Mouse (Mus musculus) granulocyte monocyte progenitor cell, adult 5-6 weeks (primary cell): ENCODE results near the gene Mlc1. TPM values are rescaled to one million over a fixed set of nuclear protein-coding genes. Genes with fewer than 3 reads are reported as not detected.

Source experiments
- ATAC-seq: replicated peaks from 2 replicates; pipeline ENCODE4 v1.8.0; 2016; ENCODE audit warnings: mild to moderate bottlenecking, moderate TSS enrichment, inconsistent platforms; ENCODE audit not compliant: poor library complexity, severe bottlenecking
- total RNA-seq, 2 experiments: library from RNA; stranded (forward) in 1 of 2; stranded (reverse) in 1 of 2; fragments of 200-712, 200-1000 nt in 1 of 2; fragments of >200 nt in 1 of 2; fragmentation: Nextera tagmentation in 1 of 2; gene quantifications; 2 replicates each; pipeline ENCODE4 v1.2.3; 2014 to 2017

Mlc1 gene
- total RNA-seq (2014; fragmentation: Nextera tagmentation) (not detected in 2 replicates), total RNA-seq (2017) (not detected in 2 replicates)

DNA sequence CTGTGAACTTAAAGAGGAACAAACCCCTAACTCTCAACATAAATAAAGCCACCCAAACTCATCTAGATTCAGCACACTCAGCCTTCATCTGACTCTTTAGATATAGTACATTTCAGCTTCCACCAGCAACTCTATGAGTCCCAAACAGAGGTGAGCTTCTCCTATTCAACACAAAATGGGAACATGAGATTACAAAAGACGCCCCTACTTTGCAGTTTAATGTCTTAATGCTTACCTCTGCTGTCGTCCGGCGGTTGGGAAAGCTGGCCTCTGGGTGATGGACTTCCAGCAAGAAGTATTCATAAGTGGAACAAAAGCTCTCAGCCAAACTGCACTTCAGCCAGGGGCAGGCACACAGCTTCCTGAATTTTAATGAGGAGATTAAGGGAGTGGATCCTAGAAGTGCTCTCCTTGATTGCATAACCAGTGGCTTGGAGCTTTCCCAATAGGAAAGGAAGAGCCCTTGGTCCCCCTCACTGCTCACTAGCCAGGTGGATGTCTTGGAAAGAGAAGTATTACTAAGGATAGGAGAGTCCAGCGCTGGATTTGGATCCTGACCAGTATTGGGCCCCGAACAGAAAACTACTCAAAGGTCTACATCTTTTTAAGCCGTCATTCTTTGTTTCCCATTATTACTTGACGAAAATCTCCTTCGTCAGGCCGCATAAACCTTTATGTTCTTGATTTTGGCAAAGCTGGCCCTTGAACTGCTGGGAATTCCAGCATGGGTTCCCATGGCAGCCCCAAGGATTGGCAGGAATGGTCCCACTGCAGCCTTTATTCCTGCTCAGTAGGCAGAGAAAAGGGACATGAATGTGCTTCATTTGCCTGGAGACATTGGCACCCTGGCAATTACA is at the start of gene Mlc1:
Gene Mlc1 (minus strand): TSS at position 727 of the 857 bp plus-strand sequence.
- no peak for ATAC-seq

GRCm38 (mm10) chr15:89020492-89020891 is 41.7 kb upstream of the Mlc1 start:
- ATAC-seq = no peak

GRCm38 (mm10) chr15:89020085-89020484 is 41.3 kb upstream of the Mlc1 start:
- ATAC-seq = no peak

- no peak for ATAC-seq
Measured at GRCm38 (mm10) chr15:89016722-89017121, 37.9 kb upstream of the Mlc1 start.

DNA sequence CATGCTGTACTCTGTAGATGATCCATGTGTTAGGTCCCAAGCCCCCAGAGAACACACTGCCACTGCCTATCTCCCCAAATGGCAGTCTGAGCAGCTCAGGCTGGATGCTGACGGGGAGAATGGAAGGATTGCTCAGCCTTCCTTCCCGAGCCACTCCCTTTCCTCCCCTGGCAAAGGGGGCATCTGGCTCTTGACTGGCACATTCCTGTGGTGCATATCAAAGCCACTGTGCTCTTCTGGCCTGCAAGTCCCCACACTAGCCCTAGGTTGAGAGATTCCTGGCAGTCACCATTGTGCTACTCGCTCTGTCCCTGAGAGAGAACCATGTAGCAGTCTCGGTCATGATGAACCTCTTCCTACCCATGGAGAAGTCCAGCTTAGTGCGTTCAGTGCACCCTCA is 29.0 kb upstream of the Mlc1 start:
- no peak for ATAC-seq

DNA sequence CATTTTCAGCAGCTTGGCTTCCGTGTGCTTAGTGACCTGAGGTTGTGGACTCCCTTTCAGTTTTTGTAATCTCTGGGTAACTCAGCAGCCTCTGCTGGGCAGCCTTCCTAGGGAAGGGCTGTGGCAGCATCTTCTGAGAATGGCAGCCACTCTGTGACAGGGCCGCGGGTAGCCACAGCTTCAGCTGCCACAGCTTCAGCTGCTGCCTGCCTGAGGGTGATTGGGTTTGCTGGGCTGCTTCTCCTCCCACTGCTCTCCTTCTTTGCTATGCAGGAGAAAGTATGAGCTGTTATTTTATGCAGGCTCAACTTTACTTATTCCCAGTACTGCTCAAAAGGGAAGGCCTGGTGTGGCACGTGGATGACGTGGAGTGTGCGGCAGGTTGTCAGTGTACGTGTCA is 28.2 kb upstream of the Mlc1 start:
- no peak for ATAC-seq

DNA sequence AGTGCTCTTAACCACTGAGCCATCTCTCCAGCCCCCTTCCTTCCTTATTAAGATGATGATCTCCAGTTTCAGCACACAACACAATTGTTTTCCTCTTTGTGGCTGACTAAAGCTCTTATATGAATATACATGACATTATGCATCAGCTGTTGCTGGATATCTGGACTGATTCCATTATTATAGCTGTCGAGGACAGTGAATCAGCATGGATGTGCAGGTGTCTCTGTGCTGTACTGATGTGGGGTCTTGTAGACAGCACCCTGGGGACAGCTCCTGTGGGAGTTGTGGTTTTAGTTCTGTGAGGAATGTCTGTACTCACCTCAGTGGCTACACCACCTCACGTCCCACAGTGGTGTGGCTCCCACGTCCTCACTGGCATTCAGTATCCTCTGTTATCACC is 22.4 kb upstream of the Mlc1 start:
- ATAC-seq = no peak

DNA sequence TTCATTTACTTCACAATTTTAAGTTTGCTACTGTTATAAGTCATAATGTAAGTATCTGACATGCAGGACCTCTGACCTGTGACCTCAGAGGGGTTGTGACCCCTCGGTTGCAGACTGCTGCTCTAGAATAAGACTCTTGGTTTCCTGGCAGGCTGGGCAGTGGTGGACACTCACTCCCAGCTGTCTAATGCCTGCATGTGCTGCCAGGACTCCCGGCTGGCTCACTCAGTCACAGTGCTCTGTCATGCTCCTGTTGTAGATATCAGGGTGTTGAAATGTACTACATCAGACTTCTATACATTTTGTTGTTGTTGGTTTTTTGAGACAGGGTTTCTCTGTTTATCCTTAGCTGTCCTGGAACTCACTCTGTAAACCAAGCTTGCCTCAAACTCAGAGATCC is 21.6 kb upstream of the Mlc1 start:
- no peak for ATAC-seq

GRCm38 (mm10) chr15:88999124-88999523 is 20.3 kb upstream of the Mlc1 start:
- ATAC-seq = no peak

DNA sequence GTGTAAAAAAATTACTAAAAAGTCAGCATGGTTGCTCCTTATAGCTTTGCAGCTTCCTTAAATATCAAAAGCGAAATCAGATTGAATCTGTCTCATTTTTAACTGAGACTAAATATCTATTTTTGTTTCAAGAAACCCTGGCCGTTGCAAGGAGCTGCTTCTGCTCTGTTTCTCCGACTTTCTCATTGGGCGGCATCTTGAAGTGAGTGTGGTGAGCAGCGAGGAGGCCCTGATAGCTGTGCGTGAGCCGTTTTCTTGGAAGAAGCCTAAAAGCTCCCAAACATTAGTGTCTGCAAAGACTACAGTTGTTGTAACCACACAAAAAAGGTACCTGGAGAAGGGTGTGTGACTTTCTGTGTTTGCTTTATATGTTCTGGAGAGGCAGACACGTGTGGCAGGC is 19.8 kb upstream of the Mlc1 start:
- no peak for ATAC-seq

GRCm38 (mm10) chr15:88989236-88989635 is 10.4 kb upstream of the Mlc1 start:
- no peak for ATAC-seq

- ATAC-seq = no peak
Measured at GRCm38 (mm10) chr15:88982534-88983079, 3.8 kb upstream of the Mlc1 start, which contains the start of gene Mov10l1. TSS of gene Mov10l1 (plus strand) at chr15:88982909.

DNA sequence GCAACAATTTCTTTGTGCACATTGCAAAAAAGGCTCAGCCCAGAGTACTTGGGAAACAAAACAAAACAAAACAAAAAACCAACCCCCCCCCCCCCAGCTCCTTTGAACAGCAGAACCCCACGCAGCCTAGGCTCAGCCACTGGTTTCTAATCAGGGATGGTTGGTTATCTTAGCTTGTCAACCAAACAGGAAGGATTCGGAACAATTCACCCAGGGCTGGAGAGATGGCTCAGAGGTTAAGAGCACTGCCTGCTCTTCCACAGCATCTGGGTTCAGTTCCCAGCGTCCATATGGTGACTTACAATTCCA is 285 bp upstream of the Mlc1 start:
- ATAC-seq = no peak

- no peak for ATAC-seq
Measured at GRCm38 (mm10) chr15:88972300-88972699, 6.5 kb downstream of the Mlc1 start.

GRCm38 (mm10) chr15:88964070-88964578 is 14.7 kb downstream of the Mlc1 start:
- ATAC-seq = no peak

DNA sequence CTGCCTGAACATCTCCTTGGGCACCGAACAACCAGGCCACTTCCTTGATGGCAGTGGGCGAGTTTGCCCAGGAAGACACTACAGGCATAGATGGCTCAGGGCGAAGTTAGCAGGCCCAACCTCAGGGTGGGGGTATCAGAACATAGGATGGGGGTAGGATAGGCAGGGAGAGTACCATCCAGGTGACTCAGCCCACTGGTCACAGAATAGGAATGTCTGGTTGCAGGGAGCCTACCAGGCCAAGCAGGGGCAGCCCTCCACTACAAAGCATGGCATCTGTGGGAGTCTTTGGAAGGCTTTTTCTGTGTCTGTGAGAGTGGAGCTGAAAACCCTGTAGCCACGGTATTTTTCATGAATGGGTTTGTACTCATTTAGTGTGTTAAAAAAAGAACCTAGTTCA is 21.3 kb downstream of the Mlc1 start:
- ATAC-seq = no peak

GRCm38 (mm10) chr15:88955342-88955741 is 23.5 kb downstream of the Mlc1 start:
- ATAC-seq = no peak

GRCm38 (mm10) chr15:88954368-88955072 is 24.3 kb downstream of the Mlc1 start, which contains the start of gene Ttll8:
TSS of gene Ttll8 (minus strand) at chr15:88954418.
- peak; percentile 42; the same call in 1 of the 2 replicates for ATAC-seq

GRCm38 (mm10) chr15:88951246-88951645 is 27.6 kb downstream of the Mlc1 start:
- ATAC-seq = no peak

DNA sequence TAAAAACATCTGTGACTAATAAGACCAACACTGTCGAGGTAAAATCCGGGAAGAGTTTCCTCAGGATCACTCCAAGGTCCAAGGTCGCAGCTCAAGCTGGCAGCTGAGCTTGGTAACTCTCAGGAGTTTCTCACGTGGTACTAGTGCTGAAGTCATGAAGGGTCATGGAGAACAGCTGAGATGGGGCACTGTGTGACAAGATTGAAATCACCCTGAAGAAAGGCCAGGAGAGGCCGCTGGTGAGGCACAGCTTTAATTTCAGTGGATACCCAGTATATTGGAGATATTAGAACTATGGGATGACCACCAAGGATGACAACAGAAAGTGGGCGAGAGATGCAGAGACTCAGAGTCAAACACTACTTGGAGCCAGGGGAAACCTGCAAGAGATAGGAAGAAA is 32.0 kb downstream of the Mlc1 start:
- ATAC-seq = no peak

GRCm38 (mm10) chr15:88943896-88944551 is 34.8 kb downstream of the Mlc1 start:
- ATAC-seq = peak; percentile 53
